Mouse (Mus musculus): ENCODE measurements at regions not wholly inside any gene's neighbourhood (a gene's known extent, or its start where the extent isn't known, plus 50 kb on each side); places are given as distances from the start of the nearest gene placed in this dataset.

DNA sequence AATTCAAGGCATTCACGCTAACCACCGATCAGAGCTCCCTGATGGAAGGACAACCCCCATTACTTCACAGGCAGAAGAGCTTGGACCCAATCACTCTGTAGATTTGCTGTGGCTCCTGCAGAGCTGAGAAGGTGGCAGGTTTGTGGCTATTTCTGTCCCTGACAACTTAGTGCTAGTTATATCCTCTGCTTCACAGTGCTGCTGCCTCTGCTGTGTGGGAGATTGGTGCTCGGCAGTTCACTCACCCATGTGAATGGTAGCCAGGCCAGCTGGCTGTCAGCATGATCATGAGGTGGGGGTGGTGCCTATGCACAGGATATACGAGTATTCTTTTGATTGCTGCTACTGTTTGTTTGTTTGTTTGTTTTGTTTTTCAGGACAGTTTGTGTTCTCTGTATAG lies 113.9 kb downstream of the Gm10131 start:
- Histone ChIP-seq H3K27ac (no peak overlapping the region), H3K4me1 (peaks cover 9% of the 10 kb centered on the region), H3K36me3 (replicated peaks) (no peaks in the 10 kb centered on the region), H3K27me3 (ENCODE audit: poor library complexity, severe bottlenecking) (no peaks in the 10 kb centered on the region), H3K9me3 (no peaks in the 10 kb centered on the region), H3K4me3 (no peak overlapping the region)
- 70% methylated on average over 4 of the region's 4 CpGs for WGBS
- no peak for DNase-seq (ENCODE audit: extremely low spot score, low spot score)

DNA sequence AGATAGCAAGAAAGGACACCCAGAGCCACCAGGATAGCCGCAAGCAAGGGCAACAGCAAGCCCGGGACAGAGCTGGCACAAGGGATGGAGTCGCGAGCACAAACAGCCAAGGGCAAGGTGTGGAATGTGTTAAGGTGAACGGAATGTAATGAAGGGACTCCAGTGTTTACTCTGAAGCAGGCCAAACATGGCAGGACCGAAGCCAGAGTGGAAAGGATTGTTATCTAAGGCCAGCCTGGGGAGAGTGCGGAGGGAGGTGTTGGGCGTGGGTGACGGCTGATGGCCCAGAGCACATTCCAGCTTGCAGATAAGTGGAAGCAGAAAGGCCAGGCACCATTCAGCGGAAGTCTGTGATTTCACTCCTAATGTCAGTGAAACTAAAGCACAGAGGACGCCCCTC lies 118.6 kb downstream of the Gm10131 start:
- 61% methylated on average over 11 of the region's 11 CpGs for WGBS
- H3K36me3 ChIP-seq (replicated peaks): no peaks in the 10 kb centered on the region
- H3K4me1 ChIP-seq: peaks cover 25% of the 10 kb centered on the region
- H3K27me3 ChIP-seq (ENCODE audit: poor library complexity, severe bottlenecking): peaks cover 3% of the 10 kb centered on the region; the same call in 1 of the 2 replicates
- no peak for DNase-seq (ENCODE audit: extremely low spot score, low spot score)
- no peaks in the 10 kb centered on the region for H3K9me3 ChIP-seq
- no peak overlapping the region for H3K4me3 ChIP-seq
- peak overlapping the region; percentile 78 for H3K27ac ChIP-seq

DNA sequence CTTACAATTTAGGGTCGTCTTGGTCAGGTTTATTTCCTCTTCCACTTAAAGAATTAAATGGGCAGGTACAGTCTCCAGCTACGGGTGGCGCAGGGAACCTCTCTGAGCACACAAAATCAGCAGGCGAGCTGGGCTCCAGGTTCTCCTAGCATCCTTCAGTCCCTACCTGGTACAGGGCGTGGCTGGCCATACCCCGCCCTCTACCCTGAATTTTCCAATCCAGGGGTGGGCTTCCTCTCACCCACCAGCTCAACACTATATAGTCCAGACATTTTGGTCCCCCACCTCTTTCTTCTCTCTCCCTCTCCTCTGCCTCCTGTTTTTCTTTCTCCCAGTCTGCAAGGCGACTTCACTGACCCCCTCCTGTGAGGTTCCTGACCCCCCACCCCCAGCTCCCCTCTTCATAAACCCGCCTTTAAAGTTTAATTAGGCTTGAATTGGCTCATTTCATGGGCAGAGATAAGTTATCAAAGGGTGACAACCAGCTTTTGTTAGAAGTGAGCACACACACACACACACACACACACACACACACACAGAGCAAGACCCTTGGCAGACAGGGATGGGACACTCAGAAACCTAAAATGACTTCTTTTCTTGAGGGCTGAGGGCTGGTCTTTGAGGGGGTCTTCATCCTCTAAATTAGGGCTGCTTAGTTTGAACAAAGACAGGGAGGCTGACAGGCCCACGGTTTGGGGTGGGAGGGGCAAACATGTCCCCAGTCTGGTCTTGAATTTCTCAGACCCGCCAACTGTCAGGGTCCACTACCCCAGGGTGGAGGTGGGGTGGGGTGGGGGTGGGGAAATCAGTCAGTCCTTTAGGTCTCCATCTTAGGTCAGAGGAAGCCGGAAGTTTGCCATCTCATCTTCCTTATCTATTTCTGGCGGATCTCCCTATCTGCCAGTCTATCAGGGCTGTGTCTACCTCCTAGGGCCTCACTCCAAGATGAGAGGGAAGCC lies 119.3 kb downstream of the Gm10131 start:
- H3K9me3 ChIP-seq: no peaks in the 10 kb centered on the region
- peaks cover 25% of the 10 kb centered on the region for H3K4me1 ChIP-seq
- H3K4me3 ChIP-seq: peak overlapping the region; percentile 26; the same call in 1 of the 2 replicates
- no peak for DNase-seq (ENCODE audit: extremely low spot score, low spot score)
- peaks cover 3% of the 10 kb centered on the region; the same call in 1 of the 2 replicates for H3K27me3 ChIP-seq (ENCODE audit: poor library complexity, severe bottlenecking)
- H3K36me3 ChIP-seq (replicated peaks): no peaks in the 10 kb centered on the region
- 39% methylated on average over 12 of the region's 12 CpGs for WGBS
- peak overlapping the region; percentile 78 for H3K27ac ChIP-seq

DNA sequence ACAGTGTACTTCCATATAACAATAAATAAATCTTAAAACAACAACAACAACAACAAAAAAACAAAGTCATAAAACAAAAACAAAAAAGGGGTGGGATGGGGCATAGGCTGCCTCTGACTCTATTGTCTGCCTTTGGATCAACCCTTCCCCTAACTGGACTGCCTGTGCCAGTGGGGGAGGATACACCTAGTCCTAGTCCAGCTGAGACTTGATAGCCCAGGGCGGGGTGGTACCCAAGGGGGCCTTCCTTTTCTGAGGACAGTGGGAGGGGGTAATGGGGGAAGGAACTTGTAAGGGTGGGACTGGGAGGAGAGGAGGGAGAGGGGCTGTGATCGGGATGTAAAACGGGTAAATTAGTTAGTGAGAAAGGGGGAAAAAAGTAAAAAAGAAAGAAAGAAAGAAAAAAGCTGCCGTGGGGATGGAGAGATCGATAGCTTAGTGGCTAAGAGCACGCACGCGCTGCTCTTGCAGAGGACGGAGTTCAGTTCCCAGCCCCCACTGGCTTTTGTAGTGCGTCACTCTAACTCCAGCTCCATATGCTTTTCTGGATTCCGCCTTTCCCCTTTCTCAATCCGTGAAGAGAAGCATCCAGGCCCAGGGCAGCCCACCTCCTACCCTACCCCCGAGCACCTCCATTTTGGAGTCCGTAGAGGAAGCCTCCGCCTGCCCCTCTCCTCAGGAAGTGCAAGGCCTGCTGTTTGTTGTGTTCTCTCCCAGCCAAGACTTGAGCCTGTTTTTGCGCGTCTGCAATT lies 120.2 kb downstream of the Gm10131 start:
- Histone ChIP-seq H3K27ac (peak overlapping the region; percentile 78), H3K36me3 (replicated peaks) (no peaks in the 10 kb centered on the region), H3K4me3 (peak overlapping the region; percentile 26), H3K9me3 (no peaks in the 10 kb centered on the region), H3K27me3 (ENCODE audit: poor library complexity, severe bottlenecking) (peaks cover 3% of the 10 kb centered on the region; the same call in 1 of the 2 replicates), H3K4me1 (peaks cover 25% of the 10 kb centered on the region)
- peak; percentile 33 for DNase-seq (ENCODE audit: extremely low spot score, low spot score)
- 28% methylated on average over 17 of the region's 17 CpGs for WGBS

DNA sequence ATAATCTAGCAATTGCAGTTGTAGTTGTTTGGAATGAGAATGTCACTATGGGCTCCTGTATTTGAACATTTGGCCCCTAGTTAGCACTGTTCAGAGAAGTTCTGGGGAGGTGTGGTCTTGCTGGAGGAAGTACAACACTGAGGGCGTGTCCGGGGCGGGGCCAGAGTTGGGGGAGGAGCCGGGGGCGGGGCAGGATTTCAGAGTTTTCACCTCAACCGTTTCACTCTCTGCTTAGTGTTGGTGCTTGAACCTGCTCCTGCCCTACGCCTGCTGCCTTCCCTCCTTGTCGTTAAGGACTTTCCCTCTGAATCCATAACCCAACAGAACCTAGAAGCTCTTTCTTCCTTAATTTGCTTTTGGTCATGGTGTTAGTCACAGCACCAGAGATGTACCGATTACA lies 121.5 kb downstream of the Gm10131 start:
- 75% methylated on average over 9 of the region's 9 CpGs for WGBS
- no peak for DNase-seq (ENCODE audit: extremely low spot score, low spot score)
- peaks cover 3% of the 10 kb centered on the region; the same call in 1 of the 2 replicates for H3K27me3 ChIP-seq (ENCODE audit: poor library complexity, severe bottlenecking)
- H3K36me3 ChIP-seq (replicated peaks): no peaks in the 10 kb centered on the region
- peaks cover 25% of the 10 kb centered on the region for H3K4me1 ChIP-seq
- no peaks in the 10 kb centered on the region for H3K9me3 ChIP-seq
- no peak overlapping the region for H3K27ac ChIP-seq
- no peak overlapping the region for H3K4me3 ChIP-seq

DNA sequence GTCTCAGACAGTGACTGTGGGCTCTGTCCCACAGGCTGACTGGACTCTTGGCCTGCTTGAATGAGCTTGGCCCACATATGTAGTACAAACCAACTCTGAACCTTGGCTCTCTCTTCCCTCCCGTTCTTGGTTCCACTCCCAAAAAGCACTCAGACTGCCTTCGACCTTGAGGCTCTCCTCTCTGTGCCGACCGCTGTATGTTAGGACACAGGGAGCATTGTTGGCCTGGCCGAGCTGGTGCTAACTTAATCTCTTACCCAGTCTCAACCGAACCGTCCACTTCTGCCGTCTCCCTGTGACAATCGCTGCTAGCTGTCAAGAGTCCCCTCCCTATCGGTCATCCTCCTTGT lies 123.8 kb downstream of the Gm10131 start:
- H3K27ac ChIP-seq: no peak overlapping the region
- H3K4me1 ChIP-seq: peaks cover 16% of the 10 kb centered on the region
- H3K9me3 ChIP-seq: no peaks in the 10 kb centered on the region
- WGBS: 88% methylated on average over 10 of the region's 10 CpGs
- H3K36me3 ChIP-seq (replicated peaks): no peaks in the 10 kb centered on the region
- no peak overlapping the region for H3K4me3 ChIP-seq
- H3K27me3 ChIP-seq (ENCODE audit: poor library complexity, severe bottlenecking): peaks cover 3% of the 10 kb centered on the region; the same call in 1 of the 2 replicates
- DNase-seq (ENCODE audit: extremely low spot score, low spot score): no peak

DNA sequence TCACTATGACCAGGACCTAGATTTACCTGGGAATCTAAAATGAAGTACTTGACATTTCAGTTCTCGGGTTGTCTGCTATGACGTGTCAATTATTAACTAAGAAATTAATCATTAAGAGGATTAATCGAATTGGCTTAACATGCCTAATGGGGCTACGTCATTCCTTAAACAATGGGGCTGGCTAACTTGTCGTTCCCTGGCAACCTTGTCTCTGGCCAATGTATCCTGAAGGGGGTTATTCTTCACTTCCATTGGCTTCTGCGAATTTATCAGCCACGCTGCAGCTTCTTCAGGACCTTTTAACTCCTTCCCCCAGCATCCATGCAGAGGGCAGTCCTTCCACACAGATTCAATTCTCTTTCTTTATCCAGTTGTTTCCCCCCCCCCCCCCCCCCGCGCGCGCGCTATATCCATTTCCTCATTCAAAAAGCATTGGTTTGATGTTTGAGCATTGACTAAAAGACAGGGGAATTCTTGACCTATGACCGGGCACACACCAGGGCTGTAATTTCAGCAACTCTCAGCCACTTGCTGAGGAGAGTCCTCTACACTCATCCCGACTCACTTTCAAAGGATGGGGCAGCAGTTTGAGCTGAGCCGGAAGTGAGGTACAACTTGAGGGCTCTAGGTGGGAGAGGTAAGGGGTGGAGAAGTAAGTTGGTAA lies 124.3 kb downstream of the Gm10131 start:
- Histone ChIP-seq H3K36me3 (replicated peaks) (no peaks in the 10 kb centered on the region), H3K4me1 (peaks cover 11% of the 10 kb centered on the region), H3K27me3 (ENCODE audit: poor library complexity, severe bottlenecking) (peaks cover 3% of the 10 kb centered on the region; the same call in 1 of the 2 replicates), H3K4me3 (no peak overlapping the region), H3K9me3 (no peaks in the 10 kb centered on the region), H3K27ac (no peak overlapping the region)
- no peak for DNase-seq (ENCODE audit: extremely low spot score, low spot score)
- WGBS: 83% methylated on average over 15 of the region's 15 CpGs

DNA sequence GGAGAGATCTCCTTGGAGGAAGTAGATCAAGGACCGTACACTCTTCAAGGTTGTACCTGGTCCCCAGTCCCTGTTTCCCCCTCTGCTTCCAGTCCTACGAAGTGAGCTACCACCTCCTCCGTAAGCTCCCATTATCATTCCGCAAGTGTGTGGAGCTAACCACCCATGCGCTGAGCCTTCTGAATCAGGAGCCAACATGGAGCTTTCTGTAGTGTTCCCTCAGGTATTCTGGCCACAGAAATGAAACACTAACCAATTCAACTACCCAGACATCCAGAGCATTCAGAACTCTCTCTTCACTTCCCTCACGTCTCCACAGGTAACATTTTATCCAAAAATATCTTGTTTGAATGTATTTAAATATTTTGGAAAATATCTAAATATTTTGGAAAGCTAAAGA lies 124.9 kb downstream of the Gm10131 start:
- Histone ChIP-seq H3K4me1 (peaks cover 5% of the 10 kb centered on the region), H3K36me3 (replicated peaks) (no peaks in the 10 kb centered on the region), H3K9me3 (no peaks in the 10 kb centered on the region), H3K27me3 (ENCODE audit: poor library complexity, severe bottlenecking) (no peaks in the 10 kb centered on the region), H3K4me3 (no peak overlapping the region), H3K27ac (no peak overlapping the region)
- DNase-seq (ENCODE audit: extremely low spot score, low spot score): no peak
- WGBS: 94% methylated on average over 6 of the region's 6 CpGs

DNA sequence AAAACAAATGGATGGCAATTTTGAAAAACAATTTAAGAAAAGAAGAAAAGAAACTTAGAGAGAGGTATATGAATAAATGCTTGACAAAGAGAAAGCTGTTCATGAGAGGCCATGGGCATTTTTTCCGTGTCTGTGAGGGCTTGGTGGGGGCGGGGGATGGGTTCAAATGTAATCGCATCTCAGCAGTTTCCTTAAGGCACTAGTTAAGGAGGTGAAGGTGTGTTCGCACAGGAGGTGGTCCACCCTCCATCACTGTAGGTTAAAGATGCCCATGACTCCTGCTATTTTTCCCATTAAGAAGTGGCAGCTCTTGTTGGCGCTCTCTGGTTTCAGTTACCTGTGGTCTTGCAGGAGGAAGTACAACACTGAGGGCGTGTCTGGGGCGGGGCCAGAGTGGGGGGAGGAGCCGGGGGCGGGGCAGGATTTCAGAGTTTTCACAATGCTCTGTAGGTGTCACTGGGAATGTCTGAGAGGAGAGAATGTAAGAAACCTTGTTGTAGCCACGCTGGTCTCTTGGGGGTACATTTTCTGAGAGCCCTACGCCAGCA lies 126.0 kb downstream of the Gm10131 start:
- Histone ChIP-seq H3K4me1 (no peaks in the 10 kb centered on the region), H3K9me3 (no peaks in the 10 kb centered on the region), H3K36me3 (replicated peaks) (no peaks in the 10 kb centered on the region), H3K4me3 (no peak overlapping the region), H3K27me3 (ENCODE audit: poor library complexity, severe bottlenecking) (no peaks in the 10 kb centered on the region), H3K27ac (no peak overlapping the region)
- WGBS: 61% methylated on average over 11 of the region's 11 CpGs
- DNase-seq (ENCODE audit: extremely low spot score, low spot score): no peak

DNA sequence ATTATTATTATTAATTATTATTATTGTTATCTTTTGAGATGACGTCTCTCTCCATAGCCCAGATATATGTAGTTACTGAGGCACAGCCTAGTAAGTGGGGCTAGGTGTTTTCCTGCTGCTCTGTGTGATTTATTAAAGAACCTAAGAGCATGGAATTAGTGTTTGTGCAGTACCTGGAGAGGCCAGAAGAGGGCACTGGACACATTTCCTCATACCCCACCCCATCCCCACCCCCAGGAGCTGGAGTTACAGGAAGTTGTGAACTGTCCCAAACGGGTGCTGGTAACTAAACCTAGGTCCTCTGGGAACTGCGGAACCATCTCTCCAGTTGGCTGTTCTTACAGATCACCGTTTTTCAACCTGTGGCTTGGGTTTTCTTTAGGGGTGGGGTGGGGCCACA lies 129.9 kb downstream of the Gm10131 start:
- H3K9me3 ChIP-seq: no peaks in the 10 kb centered on the region
- DNase-seq (ENCODE audit: extremely low spot score, low spot score): no peak
- peaks cover 9% of the 10 kb centered on the region; the same call in 1 of the 2 replicates for H3K27me3 ChIP-seq (ENCODE audit: poor library complexity, severe bottlenecking)
- H3K27ac ChIP-seq: no peak overlapping the region
- peaks cover 10% of the 10 kb centered on the region for H3K4me1 ChIP-seq
- whole genome bisulfite sequencing: 76% methylated on average over 4 of the region's 4 CpGs
- H3K4me3 ChIP-seq: no peak overlapping the region
- no peaks in the 10 kb centered on the region for H3K36me3 ChIP-seq (replicated peaks)

DNA sequence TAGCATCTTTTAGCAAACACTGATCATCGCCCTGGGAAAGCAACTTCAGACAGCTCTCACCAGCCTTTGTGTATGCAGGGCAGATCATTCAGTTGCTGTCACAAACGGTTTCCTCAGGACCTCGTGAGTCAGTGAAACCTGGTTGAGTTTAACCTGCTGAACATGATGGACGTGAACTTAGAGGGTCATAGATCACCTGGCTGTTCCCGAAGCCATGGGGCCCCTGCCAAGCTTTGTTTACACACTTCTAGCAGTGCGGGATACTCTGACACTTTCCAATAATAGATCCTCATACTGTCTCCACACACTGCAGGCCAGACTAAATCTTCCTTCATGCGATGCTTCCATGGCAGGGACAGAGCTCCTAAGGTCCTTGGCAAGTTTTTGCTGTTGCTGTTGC lies 130.5 kb downstream of the Gm10131 start:
- Histone ChIP-seq H3K36me3 (replicated peaks) (no peaks in the 10 kb centered on the region), H3K9me3 (no peaks in the 10 kb centered on the region), H3K4me1 (peaks cover 10% of the 10 kb centered on the region), H3K27ac (no peak overlapping the region), H3K27me3 (ENCODE audit: poor library complexity, severe bottlenecking) (peaks cover 9% of the 10 kb centered on the region; the same call in 1 of the 2 replicates), H3K4me3 (no peak overlapping the region)
- 84% methylated on average over 7 of the region's 7 CpGs for WGBS
- no peak for DNase-seq (ENCODE audit: extremely low spot score, low spot score)
